Mouse (Mus musculus): ENCODE data around the gene Ilf3.

DNA sequence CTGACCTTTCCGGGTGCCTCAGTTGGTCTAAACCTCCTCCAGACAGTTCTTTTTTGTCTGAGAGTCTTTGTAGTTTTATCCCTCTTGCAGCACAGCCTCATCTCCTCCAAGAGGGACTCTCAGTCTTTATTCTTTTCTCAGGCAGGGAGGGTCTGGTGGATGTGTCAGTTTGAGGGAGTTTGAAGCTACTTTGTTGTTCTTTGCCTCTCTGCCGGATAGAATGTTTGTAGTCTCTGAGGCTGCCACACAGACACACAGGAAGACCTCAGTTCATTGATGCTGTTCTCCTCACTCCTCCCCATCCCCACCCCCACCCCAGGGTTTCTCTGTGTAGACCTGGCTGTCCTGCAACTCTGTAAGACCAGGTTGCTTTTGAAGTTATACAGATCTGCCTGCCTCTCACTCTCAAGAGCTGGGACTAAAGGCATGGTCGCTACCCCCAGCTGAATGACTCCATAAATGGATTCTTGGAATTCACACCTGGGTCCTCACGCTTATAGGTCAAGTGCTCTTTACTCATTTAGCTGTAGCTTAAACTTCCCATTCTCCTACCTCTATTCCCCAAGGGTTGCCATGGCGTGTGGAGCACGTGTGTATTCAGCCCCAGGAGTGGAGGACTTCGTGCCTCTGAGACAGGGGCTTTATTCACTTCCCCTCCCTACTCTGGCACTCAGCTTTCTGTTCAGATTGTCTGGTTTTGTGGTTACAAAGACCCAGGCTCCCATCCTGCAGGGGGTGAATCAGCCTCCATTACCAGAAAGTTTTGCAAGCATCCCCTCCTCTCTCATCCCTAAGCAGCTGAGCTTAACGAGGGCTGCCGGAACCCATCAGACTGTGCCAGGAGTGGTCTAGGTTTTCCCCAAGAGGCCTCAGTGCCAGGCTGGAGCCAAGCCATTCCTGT, 35.3 kb upstream of the Ilf3 start:
- TF ChIP-seq GATA1 (IDR thresholded peaks at IDR 0.05; ENCODE audit: borderline replicate concordance, low read length), result no peak
- no peak for TF ChIP-seq FLI1 (IDR thresholded peaks at IDR 0.05; ENCODE audit: low read length)

All from megakaryocyte, embryonic 14.5 days (primary cell).